Mouse (Mus musculus) kidney, adult 8-10 months (tissue): ENCODE data around the gene Rab3gap2.

ENCODE experiments used
- DNase-seq, 2 experiments: peaks; one replicate each; pipeline ENCODE4 v3.0.0; 2022

Gene Rab3gap2

GRCm38 (mm10) chr1:185227766-185228165, 23.8 kb downstream of the Rab3gap2 start:
- DNase-seq = no peak

- no peak for DNase-seq
These were observed 25.7 kb downstream of the Rab3gap2 start for GRCm38 (mm10) chr1:185229406-185230201.

- DNase-seq = no peak
These were observed 31.9 kb downstream of the Rab3gap2 start for GRCm38 (mm10) chr1:185235837-185236236.

- no peak for DNase-seq
These were observed 32.6 kb downstream of the Rab3gap2 start for GRCm38 (mm10) chr1:185236530-185236929.

- no peak for DNase-seq
These were observed 39.1 kb downstream of the Rab3gap2 start for GRCm38 (mm10) chr1:185243013-185243412.

GRCm38 (mm10) chr1:185245456-185245855, 41.5 kb downstream of the Rab3gap2 start:
- no peak for DNase-seq

- peak in 1 of 2 experiments; percentile 11 for DNase-seq
These were observed 43.6 kb downstream of the Rab3gap2 start for GRCm38 (mm10) chr1:185247429-185248085.

- no peak for DNase-seq
These were observed 44.8 kb downstream of the Rab3gap2 start for GRCm38 (mm10) chr1:185248728-185249127.

- no peak for DNase-seq
These were observed 48.4 kb downstream of the Rab3gap2 start for GRCm38 (mm10) chr1:185252351-185252750.

GRCm38 (mm10) chr1:185253140-185253892, 49.4 kb downstream of the Rab3gap2 start:
- DNase-seq = no peak

- DNase-seq = no peak
These were observed 51.4 kb downstream of the Rab3gap2 start for GRCm38 (mm10) chr1:185255336-185255735.

- DNase-seq = peak; percentile 37 to 56
These were observed 52.8 kb downstream of the Rab3gap2 start for GRCm38 (mm10) chr1:185256753-185257152.

GRCm38 (mm10) chr1:185262565-185262964, 58.6 kb downstream of the Rab3gap2 start:
- no peak for DNase-seq

- DNase-seq = no peak
These were observed 64.8 kb downstream of the Rab3gap2 start for GRCm38 (mm10) chr1:185268675-185269074.

GRCm38 (mm10) chr1:185270403-185271097, 66.6 kb downstream of the Rab3gap2 start:
- no peak for DNase-seq

- DNase-seq = no peak
These were observed 67.5 kb downstream of the Rab3gap2 start for GRCm38 (mm10) chr1:185271373-185271772.

- DNase-seq = peak in 1 of 2 experiments; percentile 20
These were observed 71.1 kb downstream of the Rab3gap2 start for GRCm38 (mm10) chr1:185274819-185275545.

- no peak for DNase-seq
These were observed 72.1 kb downstream of the Rab3gap2 start for GRCm38 (mm10) chr1:185275976-185276375.

- DNase-seq = peak; percentile 20 to 52
These were observed 73.1 kb downstream of the Rab3gap2 start for GRCm38 (mm10) chr1:185277022-185277421.

GRCm38 (mm10) chr1:185279288-185279687, 75.4 kb downstream of the Rab3gap2 start:
- no peak for DNase-seq

GRCm38 (mm10) chr1:185280616-185281015, 76.7 kb downstream of the Rab3gap2 start:
- DNase-seq = no peak

GRCm38 (mm10) chr1:185282846-185283245, 78.9 kb downstream of the Rab3gap2 start:
- DNase-seq = peak; percentile 63 to 68
